Mouse (Mus musculus) erythroblast, embryonic 14.5 days (primary cell): Measurements from ENCODE around the gene Fscn3.

Experiments used
- GATA1 ChIP-seq: IDR thresholded peaks from 2 replicates; pipeline ENCODE4 v1.6.1; 2012; ENCODE audit warnings: low read length, inconsistent platforms, mixed read lengths
- TAL1 ChIP-seq: IDR thresholded peaks from 3 replicates; pipeline ENCODE4 v1.6.1; 2012; ENCODE audit warnings: low read length, inconsistent platforms, mixed read lengths

- TF ChIP-seq TAL1 (no peak), GATA1 (no peak)
These were observed 22.9 kb downstream of the Fscn3 start for GRCm38 (mm10) chr6:28450481-28450880.
